7 mouse cellular contexts compared by ENCODE assay signal in the genomic region with DNA sequence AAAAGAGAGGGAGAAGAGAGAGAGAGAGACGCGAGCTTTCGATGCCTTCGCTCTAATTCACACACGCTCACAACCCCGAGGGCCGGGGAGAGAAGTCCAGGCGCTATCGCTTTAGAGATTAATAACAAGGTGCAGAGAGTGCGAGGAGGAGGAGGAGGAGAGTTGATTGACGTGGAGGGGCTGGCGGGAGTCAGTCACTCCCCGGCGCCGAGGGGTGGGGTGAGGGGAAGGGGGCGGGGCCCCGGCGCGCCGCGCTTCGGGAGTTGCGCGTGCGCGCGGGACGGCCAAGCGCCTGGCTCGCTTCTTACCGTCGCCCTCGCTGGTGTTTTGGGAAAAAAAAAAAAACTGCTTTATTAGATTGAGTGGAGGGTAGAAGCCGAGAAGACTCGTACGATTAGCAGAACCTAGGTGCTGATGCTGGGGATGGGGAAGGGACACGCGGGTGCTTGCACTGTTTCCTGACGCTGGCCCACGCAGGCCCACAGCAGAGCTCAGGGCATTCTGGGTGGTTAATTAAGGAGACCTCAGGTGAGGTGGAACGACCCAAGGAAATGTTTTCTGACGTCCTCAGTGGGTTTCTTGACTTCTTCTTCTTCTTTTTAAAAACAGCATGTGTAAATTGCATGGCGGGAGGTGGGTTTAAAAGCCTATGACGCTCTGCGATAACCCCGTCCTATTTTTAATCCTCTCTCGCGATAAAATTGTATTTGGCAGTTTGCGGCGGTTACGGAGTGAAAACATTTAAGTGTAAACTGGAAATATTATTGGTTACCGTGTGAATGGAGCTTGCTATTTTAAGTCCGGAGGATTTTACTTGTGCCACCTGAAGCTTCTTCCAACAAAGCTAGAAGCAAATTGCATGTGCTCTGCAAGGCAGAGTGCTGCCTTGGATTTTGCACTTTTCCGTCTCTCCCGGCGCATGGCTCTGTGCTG. TPM values are rescaled to one million over a fixed set of nuclear protein-coding genes. Genes with fewer than 3 reads are reported as not detected.
DNase-seq lines count a peak whose midpoint lies in the region; ATAC-seq lines count a peak whose summit lies in the region.

No protein-coding gene starts in this region.

- intact Hi-C loops in gastrocnemius, postnatal 36 days (cut with DNase I): loop anchor here (5.0 kb wide), 1 partner anchor 50 kb away; no protein-coding TSS in a partner anchor
- intact Hi-C loops in left cerebral cortex, postnatal 36 days (cut with DNase I): loop anchor here (2.0 kb wide), 1 partner anchor 48 kb away; no protein-coding TSS in a partner anchor

- H3K27ac ChIP-seq in intestine, embryonic 15.5 days: peak overlapping the region; percentile 100
- H3K27ac ChIP-seq in midbrain, embryonic 11.5 days (ENCODE audit: low read depth, low read length): peak overlapping the region; percentile 98

- H3K9ac ChIP-seq in intestine, embryonic 15.5 days: peak overlapping the region; percentile 99
- H3K9ac ChIP-seq in midbrain, embryonic 11.5 days (ENCODE audit: low read length): peak overlapping the region; percentile 90

- peak overlapping the region; percentile 67 for H3K4me2 ChIP-seq in intestine, embryonic 15.5 days (replicated peaks)
- H3K4me2 ChIP-seq in midbrain, embryonic 11.5 days: peak overlapping the region; percentile 85

- H3K4me3 ChIP-seq in intestine, embryonic 15.5 days (replicated peaks): peak overlapping the region; percentile 99
- H3K4me3 ChIP-seq in midbrain, embryonic 11.5 days (ENCODE audit: low read depth, low read length): peak overlapping the region; percentile 77

- ATAC-seq in intestine, embryonic 15.5 days: peak; percentile 94
- peak; percentile 92 for ATAC-seq in midbrain, embryonic 11.5 days (ENCODE audit: low FRiP score)

- WGBS in intestine, embryonic 15.5 days: under 1% methylated on average over 56 of the region's 56 CpGs
- WGBS in midbrain, embryonic 11.5 days: under 1% methylated on average over 56 of the region's 56 CpGs

- H3K27me3 ChIP-seq in intestine, embryonic 15.5 days (replicated peaks): no peaks in the 10 kb centered on the region
- H3K27me3 ChIP-seq in midbrain, embryonic 11.5 days (ENCODE audit: control insufficient read depth, insufficient read depth, low read length): no peaks in the 10 kb centered on the region

- H3K4me1 ChIP-seq in intestine, embryonic 15.5 days (replicated peaks): peaks cover 8% of the 10 kb centered on the region; the same call in 1 of the 2 replicates
- H3K4me1 ChIP-seq in midbrain, embryonic 11.5 days (ENCODE audit: control insufficient read depth, insufficient read depth, low read length): peaks cover 9% of the 10 kb centered on the region; the same call in 1 of the 2 replicates

- H3K9me3 ChIP-seq in intestine, embryonic 15.5 days: no peaks in the 10 kb centered on the region
- no peaks in the 10 kb centered on the region for H3K9me3 ChIP-seq in midbrain, embryonic 11.5 days (ENCODE audit: control insufficient read depth, low read length)

- no peaks in the 10 kb centered on the region for H3K36me3 ChIP-seq in intestine, embryonic 15.5 days
- H3K36me3 ChIP-seq in midbrain, embryonic 11.5 days (ENCODE audit: control insufficient read depth, insufficient read depth, low read length): no peaks in the 10 kb centered on the region

- DNase-seq in adrenal gland, adult 2 months: peak; percentile 91
- DNase-seq in embryo, embryonic 11.5 days (ENCODE audit: low read depth, low spot score): peak; percentile 79
- peak; percentile 73 to 78 for DNase-seq in gastrocnemius, postnatal 36 days
- DNase-seq in left cerebral cortex, postnatal 36 days (ENCODE audit: low spot score in 2 of 2): peak; percentile 74 to 78
- DNase-seq in midbrain, embryonic 11.5 days (ENCODE audit: low spot score, missing footprints): peak; percentile 99
- DNase-seq in skeletal muscle tissue, adult 2 months (ENCODE audit: low read depth, low spot score): peak; percentile 85

RNA-seq across cellular contexts. Expression of a gene that starts 1.3 kb away (rescaled TPM):
- total RNA-seq in adrenal gland, adult 2 months (2021): 10 to 100 TPM; 63.4 to 97.2 TPM
- polyA plus RNA-seq in adrenal gland, adult 2 months (2012; rRNA removed): 1.5 and 2.1 TPM in 2 replicates
- 10 to 100 TPM; 25.9 to 33.5 TPM for total RNA-seq in gastrocnemius, postnatal 36 days (2021)
- 22.7 and 26.0 TPM in 2 replicates for polyA plus RNA-seq in intestine, embryonic 15.5 days (2015; fragmentation: Nextera tagmentation; extraction: Ambion mirVana)
- 10 to 100 TPM; 59.9 to 86.1 TPM for total RNA-seq in left cerebral cortex, postnatal 36 days (2021)
- polyA plus RNA-seq in midbrain, embryonic 11.5 days (2014; fragmentation: Nextera tagmentation; extraction: Ambion mirVana): 9.1 and 10.6 TPM in 2 replicates

RNA-seq across cellular contexts. Expression of a gene that starts 46.6 kb away (rescaled TPM):
- 10 to 100 TPM; 18.2 to 24.5 TPM for total RNA-seq in adrenal gland, adult 2 months (2021)
- 1.8 and 2.6 TPM in 2 replicates for polyA plus RNA-seq in adrenal gland, adult 2 months (2012; rRNA removed)
- total RNA-seq in gastrocnemius, postnatal 36 days (2021): 10 to 100 TPM; 24.5 to 25.2 TPM
- polyA plus RNA-seq in intestine, embryonic 15.5 days (2015; fragmentation: Nextera tagmentation; extraction: Ambion mirVana): 27.5 and 28.9 TPM in 2 replicates
- total RNA-seq in left cerebral cortex, postnatal 36 days (2021): 10 to 100 TPM; 11.5 to 16.1 TPM
- polyA plus RNA-seq in midbrain, embryonic 11.5 days (2014; fragmentation: Nextera tagmentation; extraction: Ambion mirVana): 22.4 and 26.3 TPM in 2 replicates

Comparison
In these comparisons a context has a peak if more than half of its experiments do, and no peak if none do; other contexts are left out.
1. Peak in every context shown above with its lines: DNase-seq, ATAC-seq, H3K4me3 ChIP-seq and H3K27ac ChIP-seq.